Mouse (Mus musculus) embryonic fibroblast, embryonic 13.5 days (primary cell): ENCODE data around the gene Cnot2. TPM values are rescaled to one million over a fixed set of nuclear protein-coding genes. Genes with fewer than 3 reads are reported as not detected.
"Not testable (repeated sequence)": the region's sequence is repeated elsewhere in the genome, so short reads cannot be mapped to it uniquely, and the experiment has no call there.

Source experiments
- H3K27ac ChIP-seq: 2 replicates; pipeline ENCODE4 v1.5.1; 2012; ENCODE audit warnings: low read length, control low read depth, inconsistent platforms; ENCODE audit not compliant: insufficient read depth
- H3K4me1 ChIP-seq: 2 replicates; pipeline ENCODE4 v1.6.1; 2011; ENCODE audit warnings: low read length; ENCODE audit not compliant: control insufficient read depth, insufficient read depth
- H3K4me3 ChIP-seq: 2 replicates; pipeline ENCODE4 v1.5.1; 2011; ENCODE audit warnings: mild to moderate bottlenecking, control low read depth, low read length; ENCODE audit not compliant: insufficient read depth
- CTCF ChIP-seq: IDR thresholded peaks from 2 replicates; pipeline ENCODE4 v1.5.1; 2011; ENCODE audit warnings: mild to moderate bottlenecking, control low read depth, low read length, moderate library complexity, borderline replicate concordance; ENCODE audit not compliant: insufficient read depth
- POLR2A ChIP-seq: IDR thresholded peaks from 2 replicates; pipeline ENCODE4 v1.6.1; 2011; ENCODE audit warnings: low read depth, mild to moderate bottlenecking, control low read depth, low read length, moderate library complexity
- polyA plus RNA-seq: library from polyadenylated mRNA; stranded (reverse); fragments of >200 nt; gene quantifications from 2 replicates; pipeline ENCODE4 v1.2.4, GENCODE M21; 2011; ENCODE audit warnings: low read depth; ENCODE audit not compliant: missing spikeins, insufficient read length

Gene Cnot2
- polyA plus RNA-seq, 1 experiment: 111 TPM

DNA sequence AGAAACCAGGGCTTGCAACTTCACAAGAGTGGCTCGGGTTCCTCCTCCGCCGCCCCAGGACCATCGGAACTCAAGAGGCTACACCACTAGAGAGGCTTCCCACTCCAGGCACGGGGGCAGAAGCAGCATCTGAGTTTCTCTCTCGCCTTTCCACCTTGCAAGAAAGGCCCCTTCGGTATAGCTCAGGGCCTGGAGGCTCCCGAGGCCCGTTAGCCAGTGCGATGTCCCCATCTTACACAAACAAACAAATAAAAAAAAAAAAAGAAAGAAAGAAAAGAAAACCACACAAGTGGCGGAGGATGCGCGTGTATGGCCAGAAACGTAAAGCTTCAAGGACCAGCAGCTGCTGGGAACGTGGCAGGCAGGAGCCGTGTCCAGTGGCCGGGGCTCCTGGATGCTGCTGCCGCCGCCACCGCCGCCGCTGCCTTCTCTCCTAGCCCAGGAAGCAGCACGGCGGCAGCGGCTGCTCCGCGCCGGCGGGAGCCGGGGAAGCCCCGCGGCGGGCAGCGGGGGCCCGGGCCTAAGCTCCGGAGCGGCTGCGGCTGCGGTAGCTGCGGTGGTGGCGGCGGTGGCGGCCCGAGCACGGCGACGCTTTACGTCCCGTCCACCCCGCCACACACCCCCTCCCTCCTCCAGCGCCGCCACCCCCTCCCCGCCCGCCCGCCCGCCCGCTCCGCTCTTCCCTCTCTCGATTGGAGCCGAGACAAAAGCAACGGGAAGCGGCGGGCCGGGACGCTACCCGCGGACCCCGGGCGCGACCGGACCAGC lies 536 bp downstream of the Cnot2 start:
- Histone ChIP-seq H3K4me1 (peaks cover 2% of the 10 kb centered on the region; the same call in 1 of the 2 replicates), H3K27ac (peak overlapping the region; percentile 55), H3K4me3 (peak overlapping the region; percentile 86)
- TF ChIP-seq CTCF: no peak
- peak; percentile 36; the same call in 1 of the 2 replicates for TF ChIP-seq POLR2A

GRCm38 (mm10) chr10:116579478-116579877 lies 1.8 kb downstream of the Cnot2 start:
- Histone ChIP-seq H3K4me1 (peaks cover 2% of the 10 kb centered on the region; the same call in 1 of the 2 replicates), H3K27ac (no peak overlapping the region), H3K4me3 (no peak overlapping the region)
- TF ChIP-seq CTCF (no peak), POLR2A (no peak)

GRCm38 (mm10) chr10:116578375-116578774 lies 2.9 kb downstream of the Cnot2 start:
- TF ChIP-seq POLR2A (no peak), CTCF (no peak)
- Histone ChIP-seq H3K4me1 (peaks cover 2% of the 10 kb centered on the region; the same call in 1 of the 2 replicates), H3K4me3 (no peak overlapping the region)

GRCm38 (mm10) chr10:116577181-116577580 lies 4.1 kb downstream of the Cnot2 start:
- Histone ChIP-seq H3K4me3 (no peak overlapping the region), H3K27ac (no peak overlapping the region), H3K4me1 (peaks cover 2% of the 10 kb centered on the region; the same call in 1 of the 2 replicates)
- TF ChIP-seq CTCF (no peak), POLR2A (no peak)

More at GRCm38 (mm10) chr10:116578375-116578774, 2.9 kb downstream of the Cnot2 start:
- no peak overlapping the region for H3K27ac ChIP-seq

- not testable (repeated sequence) for H3K4me1 ChIP-seq, H3K4me3 ChIP-seq, H3K27ac ChIP-seq
These were observed 5.2 kb downstream of the Cnot2 start for GRCm38 (mm10) chr10:116576071-116576470.

GRCm38 (mm10) chr10:116570526-116570925 lies 10.8 kb downstream of the Cnot2 start:
- H3K4me3 ChIP-seq: no peak overlapping the region
- no peaks in the 10 kb centered on the region; the same call in 1 of the 2 replicates for H3K4me1 ChIP-seq
- TF ChIP-seq CTCF: no peak
- no peak overlapping the region for H3K27ac ChIP-seq

GRCm38 (mm10) chr10:116568539-116568938 lies 12.8 kb downstream of the Cnot2 start:
- Histone ChIP-seq H3K27ac (no peak overlapping the region), H3K4me3 (no peak overlapping the region), H3K4me1 (no peaks in the 10 kb centered on the region; the same call in 1 of the 2 replicates)
- TF ChIP-seq POLR2A: no peak
- no peak for TF ChIP-seq CTCF

- Histone ChIP-seq H3K4me3 (no peak overlapping the region), H3K4me1 (no peaks in the 10 kb centered on the region), H3K27ac (no peak overlapping the region)
- TF ChIP-seq CTCF: no peak
- no peak for TF ChIP-seq POLR2A
These were observed 13.6 kb downstream of the Cnot2 start for GRCm38 (mm10) chr10:116567491-116568405.

DNA sequence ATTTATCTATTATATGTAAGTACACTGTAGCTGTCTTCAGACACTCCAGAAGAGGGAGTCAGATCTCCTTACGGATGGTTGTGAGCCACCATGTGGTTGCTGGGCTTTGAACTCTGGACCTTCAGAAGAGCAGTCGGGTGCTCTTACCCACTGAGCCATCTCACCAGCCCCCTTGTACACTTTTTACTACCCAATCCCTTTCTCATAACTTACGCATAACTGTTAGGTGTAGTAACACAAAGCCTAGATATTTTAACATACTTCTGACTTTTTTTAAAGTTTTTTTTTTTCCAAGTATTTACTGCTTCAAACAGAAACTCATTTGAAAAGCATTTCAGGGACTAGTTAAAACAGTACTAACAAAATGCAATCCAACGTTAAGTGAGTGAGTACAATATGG lies 14.8 kb downstream of the Cnot2 start:
- not testable (repeated sequence) for H3K4me3 ChIP-seq, H3K4me1 ChIP-seq, H3K27ac ChIP-seq
